Mouse (Mus musculus) kidney, postnatal 36 days (tissue): ENCODE results near the gene Elovl7.

ENCODE experiments used
- DNase-seq, 2 experiments: peaks; one replicate each; pipeline ENCODE4 v3.0.0; 2021 to 2022; ENCODE audit warnings: mixed read lengths in 2 of 2

Gene Elovl7

GRCm38 (mm10) chr13:108245086-108245697 is 31.0 kb downstream of the Elovl7 start:
- peak; percentile 56 to 75 for DNase-seq

GRCm38 (mm10) chr13:108251106-108251505 is 36.9 kb downstream of the Elovl7 start:
- DNase-seq = no peak

GRCm38 (mm10) chr13:108253977-108254376 is 39.8 kb downstream of the Elovl7 start:
- DNase-seq = no peak

GRCm38 (mm10) chr13:108263042-108263441 is 48.8 kb downstream of the Elovl7 start:
- DNase-seq = no peak

GRCm38 (mm10) chr13:108265394-108265793 is 51.2 kb downstream of the Elovl7 start:
- no peak for DNase-seq

- DNase-seq = no peak
Measured at GRCm38 (mm10) chr13:108267841-108268634, 53.8 kb downstream of the Elovl7 start.

- no peak for DNase-seq
Measured at GRCm38 (mm10) chr13:108271458-108272148, 57.4 kb downstream of the Elovl7 start.

GRCm38 (mm10) chr13:108272332-108272731 is 58.1 kb downstream of the Elovl7 start:
- no peak for DNase-seq

- DNase-seq = no peak
Measured at GRCm38 (mm10) chr13:108273034-108273433, 58.8 kb downstream of the Elovl7 start.

GRCm38 (mm10) chr13:108273456-108273855 is 59.3 kb downstream of the Elovl7 start:
- peak in 1 of 2 experiments; percentile 22 for DNase-seq

- DNase-seq = no peak
Measured at GRCm38 (mm10) chr13:108276561-108276960, 62.4 kb downstream of the Elovl7 start.

GRCm38 (mm10) chr13:108277320-108277719 is 63.1 kb downstream of the Elovl7 start:
- no peak for DNase-seq

- DNase-seq = no peak
Measured at GRCm38 (mm10) chr13:108278592-108278991, 64.4 kb downstream of the Elovl7 start.

- no peak for DNase-seq
Measured at GRCm38 (mm10) chr13:108284312-108284711, 70.1 kb downstream of the Elovl7 start.

GRCm38 (mm10) chr13:108287953-108288352 is 73.7 kb downstream of the Elovl7 start:
- no peak for DNase-seq

- no peak for DNase-seq
Measured at GRCm38 (mm10) chr13:108289436-108289835, 75.2 kb downstream of the Elovl7 start.

GRCm38 (mm10) chr13:108290314-108290713 is 76.1 kb downstream of the Elovl7 start:
- DNase-seq = no peak

GRCm38 (mm10) chr13:108297350-108298093 is 83.3 kb downstream of the Elovl7 start:
- DNase-seq = peak; percentile 20 to 42

- DNase-seq = no peak
Measured at GRCm38 (mm10) chr13:108298241-108298640, 84.0 kb downstream of the Elovl7 start.

GRCm38 (mm10) chr13:108300346-108300950 is 86.2 kb downstream of the Elovl7 start:
- DNase-seq = peak; percentile 26 to 27

GRCm38 (mm10) chr13:108301411-108301810 is 87.2 kb downstream of the Elovl7 start:
- peak; percentile 25 to 28 for DNase-seq

- no peak for DNase-seq
Measured at GRCm38 (mm10) chr13:108302957-108303675, 88.9 kb downstream of the Elovl7 start.
